Mouse (Mus musculus): Measurements from ENCODE around the gene Il16. TPM values are rescaled to one million over a fixed set of nuclear protein-coding genes. Genes with fewer than 3 reads are reported as not detected.

Il16 gene
- polyA plus RNA-seq, 1 experiment: not detected

DNA sequence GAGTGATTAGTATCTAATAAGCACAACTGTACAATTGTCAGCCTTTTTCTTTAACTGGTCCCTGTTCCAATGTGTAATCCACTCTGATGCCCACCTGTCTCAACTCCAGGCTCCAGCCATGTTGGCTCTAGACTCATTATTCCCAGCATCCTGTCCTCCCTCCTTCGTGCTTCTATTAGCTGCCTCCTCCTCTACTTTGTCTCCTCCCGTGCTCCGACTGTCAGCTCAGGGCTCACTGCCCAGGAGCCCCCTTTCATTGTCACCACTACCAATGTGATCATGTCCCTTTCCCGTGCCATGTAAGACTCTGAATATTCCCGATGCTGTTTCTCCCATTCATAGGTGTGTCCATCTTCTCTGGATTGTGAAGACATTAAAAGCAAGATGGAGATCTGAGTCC, 16.8 kb upstream of the Il16 start:
- no peak overlapping the region for H3K4me3 ChIP-seq (ENCODE audit: insufficient read depth, low read depth, low read length)
- no peak overlapping the region for H3K27ac ChIP-seq (ENCODE audit: insufficient read depth, low read depth, low read length)
- 82% methylated on average over 5 of the region's 5 CpGs for WGBS
- H3K4me1 ChIP-seq (ENCODE audit: control insufficient read depth, insufficient read depth, low read length): no peaks in the 10 kb centered on the region
- TF ChIP-seq POLR2A (IDR thresholded peaks at IDR 0.05; ENCODE audit: insufficient read depth, low read depth, low read length) (no peak), CTCF (IDR thresholded peaks at IDR 0.05; ENCODE audit: insufficient read depth, low read depth, low read length) (no peak)

DNA sequence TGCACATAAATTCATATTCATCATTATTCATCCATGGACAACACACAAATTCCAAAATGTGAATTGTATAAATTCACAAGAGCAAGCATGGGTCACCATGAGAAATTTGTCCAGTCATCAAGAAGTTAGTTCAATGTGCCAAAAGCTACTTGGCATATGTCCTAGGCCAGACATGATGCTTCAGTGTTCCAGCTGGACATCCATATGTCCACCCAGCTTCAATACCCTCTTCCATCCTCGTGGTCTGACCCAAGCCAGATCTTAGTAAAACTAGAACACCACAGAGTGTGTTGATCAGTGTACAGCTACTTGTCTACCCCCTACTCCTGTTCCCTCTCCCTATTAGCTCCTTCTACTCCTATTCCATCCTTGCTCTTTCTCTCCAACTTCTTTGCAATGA, 5.5 kb upstream of the Il16 start:
- WGBS: 74% methylated on average over 1 of the region's 1 CpGs
- H3K4me1 ChIP-seq (ENCODE audit: control insufficient read depth, insufficient read depth, low read length): peaks cover 2% of the 10 kb centered on the region; the same call in 1 of the 2 replicates
- TF ChIP-seq CTCF (IDR thresholded peaks at IDR 0.05; ENCODE audit: insufficient read depth, low read depth, low read length) (no peak), POLR2A (IDR thresholded peaks at IDR 0.05; ENCODE audit: insufficient read depth, low read depth, low read length) (no peak)
- H3K4me3 ChIP-seq (ENCODE audit: insufficient read depth, low read depth, low read length): no peak overlapping the region
- H3K27ac ChIP-seq (ENCODE audit: insufficient read depth, low read depth, low read length): no peak overlapping the region

DNA sequence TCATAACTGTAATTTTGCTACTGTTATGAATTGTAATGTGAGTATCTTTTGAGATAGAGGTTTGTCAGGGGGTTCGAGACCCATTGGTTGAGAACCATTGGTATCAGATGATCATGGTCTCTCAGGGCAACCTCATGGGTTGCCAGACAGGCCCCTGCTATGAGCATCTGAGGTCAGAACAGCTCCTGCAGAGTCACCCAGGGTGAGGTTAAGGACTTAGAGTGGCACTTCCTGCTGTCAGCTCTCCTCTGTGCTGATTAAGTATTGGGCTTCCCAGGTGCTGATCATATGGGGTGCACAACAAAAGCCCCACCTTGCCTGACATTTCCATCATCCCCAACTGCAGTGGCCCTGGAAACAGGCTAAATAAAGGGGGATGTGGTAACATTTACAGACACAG, 2.9 kb upstream of the Il16 start:
- WGBS: 91% methylated on average over 1 of the region's 1 CpGs
- Histone ChIP-seq H3K4me1 (ENCODE audit: control insufficient read depth, insufficient read depth, low read length) (peaks cover 11% of the 10 kb centered on the region), H3K27ac (ENCODE audit: insufficient read depth, low read depth, low read length) (no peak overlapping the region), H3K4me3 (ENCODE audit: insufficient read depth, low read depth, low read length) (no peak overlapping the region)
- no peak for TF ChIP-seq POLR2A (IDR thresholded peaks at IDR 0.05; ENCODE audit: insufficient read depth, low read depth, low read length)
- no peak for TF ChIP-seq CTCF (IDR thresholded peaks at IDR 0.05; ENCODE audit: insufficient read depth, low read depth, low read length)

DNA sequence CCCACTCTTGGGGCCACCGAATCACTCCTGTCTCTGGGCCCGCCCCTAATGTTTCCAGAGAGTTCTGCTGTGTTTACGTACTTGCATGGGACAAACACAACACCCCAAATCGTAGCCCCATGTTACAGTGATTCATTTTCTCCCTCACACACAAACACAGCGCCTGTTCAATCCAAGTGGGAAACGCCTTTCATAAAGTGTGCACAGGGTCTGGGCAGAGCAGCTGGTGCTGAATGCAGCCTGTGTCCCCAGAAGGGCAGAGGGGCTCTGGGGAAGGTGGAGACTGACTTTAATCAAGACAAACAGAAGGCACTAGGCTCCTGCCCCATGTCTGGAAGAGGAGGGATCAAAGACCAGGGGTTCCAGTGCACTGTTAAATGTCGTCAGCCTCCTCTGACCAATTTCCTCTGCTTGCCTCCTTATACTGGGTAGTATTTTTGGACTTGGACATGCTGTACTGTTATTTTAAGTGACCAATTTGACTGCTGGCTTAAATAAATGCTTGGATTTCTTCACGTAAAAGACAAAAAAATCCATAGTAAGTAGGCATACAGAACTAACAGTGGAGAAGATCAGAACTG, 671 bp upstream of the Il16 start:
- Histone ChIP-seq H3K4me1 (ENCODE audit: control insufficient read depth, insufficient read depth, low read length) (peaks cover 11% of the 10 kb centered on the region), H3K4me3 (ENCODE audit: insufficient read depth, low read depth, low read length) (no peak overlapping the region), H3K27ac (ENCODE audit: insufficient read depth, low read depth, low read length) (no peak overlapping the region)
- WGBS: 43% methylated on average over 8 of the region's 8 CpGs
- TF ChIP-seq CTCF (IDR thresholded peaks at IDR 0.05; ENCODE audit: insufficient read depth, low read depth, low read length) (no peak), POLR2A (IDR thresholded peaks at IDR 0.05; ENCODE audit: insufficient read depth, low read depth, low read length) (no peak)

DNA sequence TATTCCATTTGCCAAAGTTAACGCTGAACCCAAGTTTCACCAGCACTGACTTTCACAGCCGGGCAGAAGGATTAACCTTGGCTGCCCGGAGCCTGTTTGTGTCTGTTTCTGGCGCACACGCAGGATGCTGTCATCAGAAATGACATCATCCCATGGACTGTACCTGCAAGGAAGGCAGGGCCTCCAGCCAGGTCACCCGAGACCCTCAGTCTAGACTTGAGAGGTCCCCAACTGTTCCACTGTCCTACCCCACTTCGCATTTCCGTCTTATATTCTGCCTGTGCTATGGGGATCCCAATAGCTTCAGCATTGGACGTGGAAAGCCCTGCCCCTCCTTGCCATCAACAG, 487 bp downstream of the Il16 start:
- no peak overlapping the region for H3K27ac ChIP-seq (ENCODE audit: insufficient read depth, low read depth, low read length)
- H3K4me1 ChIP-seq (ENCODE audit: control insufficient read depth, insufficient read depth, low read length): peaks cover 12% of the 10 kb centered on the region
- TF ChIP-seq CTCF (IDR thresholded peaks at IDR 0.05; ENCODE audit: insufficient read depth, low read depth, low read length) (no peak), POLR2A (IDR thresholded peaks at IDR 0.05; ENCODE audit: insufficient read depth, low read depth, low read length) (no peak)
- 72% methylated on average over 9 of the region's 9 CpGs for WGBS
- no peak overlapping the region for H3K4me3 ChIP-seq (ENCODE audit: insufficient read depth, low read depth, low read length)

DNA sequence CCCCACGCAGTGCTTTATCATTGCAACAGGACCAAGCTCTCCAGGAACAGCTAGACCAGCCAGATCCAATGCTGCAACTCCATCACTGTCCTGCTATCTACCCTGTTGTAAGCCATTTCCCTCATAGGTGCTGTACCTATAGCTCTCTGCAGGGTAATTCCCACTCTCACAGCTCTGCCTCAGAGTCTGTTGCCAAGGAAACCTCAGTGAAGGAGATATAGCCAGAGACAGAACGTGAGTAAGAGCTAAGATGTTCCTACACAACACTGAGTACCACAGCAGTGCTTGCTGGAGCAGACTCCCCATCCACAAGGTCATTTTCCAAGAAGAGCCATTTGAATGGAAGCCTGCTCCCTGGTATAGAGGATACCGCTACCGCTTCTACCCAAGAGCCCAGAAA, 1.3 kb downstream of the Il16 start:
- TF ChIP-seq POLR2A (IDR thresholded peaks at IDR 0.05; ENCODE audit: insufficient read depth, low read depth, low read length) (no peak), CTCF (IDR thresholded peaks at IDR 0.05; ENCODE audit: insufficient read depth, low read depth, low read length) (no peak)
- WGBS: 80% methylated on average over 4 of the region's 4 CpGs
- peaks cover 16% of the 10 kb centered on the region for H3K4me1 ChIP-seq (ENCODE audit: control insufficient read depth, insufficient read depth, low read length)
- no peak overlapping the region for H3K4me3 ChIP-seq (ENCODE audit: insufficient read depth, low read depth, low read length)
- H3K27ac ChIP-seq (ENCODE audit: insufficient read depth, low read depth, low read length): no peak overlapping the region

DNA sequence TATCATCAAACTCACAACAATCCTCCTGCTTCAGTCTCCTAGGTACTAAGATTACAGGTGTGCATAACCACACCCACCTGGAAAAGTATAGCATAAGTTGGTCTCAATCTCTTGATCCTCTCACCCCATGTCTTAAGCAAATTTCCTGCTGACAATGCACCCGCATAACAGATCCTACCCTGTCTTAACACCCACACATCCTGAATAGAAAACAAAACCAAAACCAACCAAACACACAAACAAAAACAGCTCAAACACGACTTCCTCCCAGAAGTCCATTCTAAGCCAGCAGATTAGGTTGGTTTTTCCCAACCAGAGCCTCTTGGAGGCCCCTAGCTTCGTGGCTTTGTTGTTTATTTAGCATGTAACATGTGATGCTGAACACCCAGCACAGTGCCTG, 2.8 kb downstream of the Il16 start:
- 52% methylated on average over 3 of the region's 3 CpGs for WGBS
- Histone ChIP-seq H3K4me3 (ENCODE audit: insufficient read depth, low read depth, low read length) (no peak overlapping the region), H3K27ac (ENCODE audit: insufficient read depth, low read depth, low read length) (no peak overlapping the region), H3K4me1 (ENCODE audit: control insufficient read depth, insufficient read depth, low read length) (peaks cover 16% of the 10 kb centered on the region)
- TF ChIP-seq CTCF (IDR thresholded peaks at IDR 0.05; ENCODE audit: insufficient read depth, low read depth, low read length): no peak
- TF ChIP-seq POLR2A (IDR thresholded peaks at IDR 0.05; ENCODE audit: insufficient read depth, low read depth, low read length): no peak

DNA sequence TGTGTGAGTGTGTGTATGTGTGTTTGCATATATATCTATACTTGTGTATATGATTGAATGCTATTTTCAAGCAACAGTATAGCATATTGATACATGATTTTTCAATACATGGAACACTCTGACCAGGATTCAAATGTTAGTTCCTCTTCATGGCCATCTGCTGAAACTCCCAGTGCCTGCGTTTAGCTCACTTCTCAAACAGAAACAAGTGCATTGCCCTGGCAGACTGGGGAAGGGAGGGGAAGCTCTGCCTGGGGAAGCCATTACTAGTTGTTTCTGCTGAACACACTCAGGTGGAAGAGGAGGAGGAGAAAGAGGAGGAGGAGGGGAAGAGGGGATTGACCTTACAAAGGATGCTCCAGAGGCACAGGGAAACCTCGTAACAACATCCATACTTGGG, 3.5 kb downstream of the Il16 start:
- Histone ChIP-seq H3K27ac (ENCODE audit: insufficient read depth, low read depth, low read length) (no peak overlapping the region), H3K4me3 (ENCODE audit: insufficient read depth, low read depth, low read length) (no peak overlapping the region), H3K4me1 (ENCODE audit: control insufficient read depth, insufficient read depth, low read length) (peaks cover 16% of the 10 kb centered on the region)
- no peak for TF ChIP-seq CTCF (IDR thresholded peaks at IDR 0.05; ENCODE audit: insufficient read depth, low read depth, low read length)
- no peak for TF ChIP-seq POLR2A (IDR thresholded peaks at IDR 0.05; ENCODE audit: insufficient read depth, low read depth, low read length)
- 84% methylated on average over 2 of the region's 2 CpGs for WGBS

DNA sequence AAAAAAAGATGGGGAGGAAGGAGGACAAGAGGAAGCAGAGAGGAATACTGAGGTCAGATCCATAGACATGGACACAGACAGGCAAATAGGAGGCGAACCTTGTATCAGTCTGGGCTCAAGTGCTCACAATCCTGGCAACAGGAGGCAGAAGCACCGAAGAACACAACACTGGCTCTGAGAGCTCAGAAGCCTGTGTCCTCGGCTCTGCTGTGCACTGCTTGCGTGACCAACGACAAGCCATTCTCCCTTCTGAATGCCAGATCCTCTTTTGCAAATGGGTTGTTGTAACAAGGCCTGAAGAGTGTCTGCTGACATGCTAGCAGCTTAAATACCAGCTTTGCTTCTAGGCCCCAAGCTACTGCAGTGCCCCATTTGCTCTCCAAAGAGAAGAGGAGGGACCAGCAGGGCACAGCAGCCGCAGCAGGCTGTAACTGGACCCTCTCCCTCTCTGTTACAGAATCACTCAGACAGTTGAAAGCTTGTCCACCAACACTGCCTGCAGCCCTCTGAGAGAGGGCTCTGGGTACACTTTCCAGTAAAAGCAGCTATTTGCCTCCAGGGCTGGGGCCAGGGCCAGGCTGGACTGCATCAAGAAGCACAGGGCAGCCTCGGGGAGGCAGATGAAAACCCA, 5.7 kb downstream of the Il16 start:
- no peak overlapping the region for H3K27ac ChIP-seq (ENCODE audit: insufficient read depth, low read depth, low read length)

More for the DNA sequence above, 5.7 kb downstream of the Il16 start:
- WGBS: 55% methylated on average over 7 of the region's 7 CpGs
- TF ChIP-seq CTCF (IDR thresholded peaks at IDR 0.05; ENCODE audit: insufficient read depth, low read depth, low read length): no peak
- no peak for TF ChIP-seq POLR2A (IDR thresholded peaks at IDR 0.05; ENCODE audit: insufficient read depth, low read depth, low read length)
- no peak overlapping the region for H3K4me3 ChIP-seq (ENCODE audit: insufficient read depth, low read depth, low read length)
- H3K4me1 ChIP-seq (ENCODE audit: control insufficient read depth, insufficient read depth, low read length): peaks cover 5% of the 10 kb centered on the region; the same call in 1 of the 2 replicates
